Mouse (Mus musculus) hindbrain, postnatal 0 days (tissue): ENCODE data around the gene Dpysl4. TPM values are rescaled to one million over a fixed set of nuclear protein-coding genes. Genes with fewer than 3 reads are reported as not detected.

Experiments used
- ATAC-seq: fragments of 200-750 bp; cut with Nextera tagmentation; 2 replicates; pipeline ENCODE4 v1.8.0; 2017; ENCODE audit warnings: mild to moderate bottlenecking, moderate TSS enrichment, moderate library complexity
- DNase-seq: peaks from one replicate; pipeline ENCODE4 v3.0.0-alpha.2; 2015; ENCODE audit warnings: low spot score
- H3K27ac ChIP-seq: fragments of 300-500 bp; sonication (generic); 2 replicates; pipeline ENCODE4 v1.5.1; 2014; ENCODE audit warnings: mild to moderate bottlenecking
- H3K27me3 ChIP-seq: fragments of 300-500 bp; sonication (generic); 2 replicates; pipeline ENCODE4 v1.6.1; 2014; ENCODE audit warnings: low read length, mixed read lengths; ENCODE audit not compliant: insufficient read depth
- H3K36me3 ChIP-seq: fragments of 300-500 bp; sonication (generic); 2 replicates; pipeline ENCODE4 v1.6.1; 2014; ENCODE audit warnings: low read length, mixed read lengths; ENCODE audit not compliant: insufficient read depth
- H3K4me1 ChIP-seq: fragments of 300-500 bp; sonication (generic); 2 replicates; pipeline ENCODE4 v1.6.1; 2014; ENCODE audit warnings: antibody characterized with exemption, low read length, mixed read lengths; ENCODE audit not compliant: insufficient read depth
- H3K4me2 ChIP-seq: fragments of 300-500 bp; sonication (generic); 2 replicates; pipeline ENCODE4 v1.6.1; 2014; ENCODE audit warnings: low read depth, mild to moderate bottlenecking, low read length, moderate library complexity, mixed read lengths
- H3K4me3 ChIP-seq: fragments of 300-500 bp; sonication (generic); 2 replicates; pipeline ENCODE4 v1.5.1; 2014; ENCODE audit warnings: low read length
- H3K9ac ChIP-seq: fragments of 300-500 bp; sonication (generic); replicated peaks from 2 replicates; pipeline ENCODE4 v1.6.1; 2014; ENCODE audit warnings: mild to moderate bottlenecking, low read length, moderate library complexity, mixed read lengths
- H3K9me3 ChIP-seq: fragments of 300-500 bp; sonication (generic); 2 replicates; pipeline ENCODE4 v1.6.1; 2016; ENCODE audit warnings: low read length, mixed read lengths
- CTCF ChIP-seq: IDR thresholded peaks from 2 replicates; pipeline ENCODE4 v1.5.1; 2016; ENCODE audit warnings: antibody characterized with exemption, control low read depth, low read depth
- WGBS: fragments of 180-500 bp; shearing (Covaris S2); extraction: QIAGEN DNeasy Blood & Tissue Kit; methylation state at CpG from one replicate; pipeline ENCODE4 v1.1.7; 2014; 5-methylcytosine and 5-hydroxymethylcytosine counted together
- polyA plus RNA-seq: library from polyadenylated mRNA; unstranded; fragments of >200 nt; fragmentation: Nextera tagmentation; extraction: Ambion mirVana; gene quantifications from 2 replicates; pipeline ENCODE4 v1.2.1, GENCODE M21; 2015
- total RNA-seq: library from RNA; depleted of rRNA; stranded (reverse); fragments of >200 nt; gene quantifications from 2 replicates; pipeline ENCODE4 v1.2.3, GENCODE M21; 2014

Dpysl4 gene
- total and polyA plus RNA-seq, 2 experiments from 2014 or later = 157 to 187 TPM

DNA sequence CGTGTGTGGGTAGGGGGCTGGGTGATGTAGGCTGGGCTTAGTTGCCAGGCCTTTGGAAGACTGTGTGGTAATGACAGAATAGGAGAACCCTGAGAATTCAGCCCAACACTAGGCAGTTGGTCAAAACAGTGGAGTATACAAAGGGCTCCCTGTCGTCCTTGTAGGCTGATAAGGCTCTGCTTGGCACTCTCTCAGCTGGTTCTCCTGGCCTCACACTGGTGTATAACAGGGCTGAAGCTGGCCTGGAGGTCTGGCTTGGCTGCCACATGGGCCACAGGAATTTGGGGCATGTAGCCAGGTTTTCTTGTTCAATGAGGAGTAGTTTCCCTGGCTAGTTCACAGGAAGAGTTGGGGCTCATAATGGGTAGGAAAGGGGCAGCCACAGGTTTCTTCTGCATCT is 2.0 kb downstream of the Dpysl4 start:
- 0 out of 2 replicates have a peak overlapping the region, but pooled peaks have one; percentile 84 for H3K27ac ChIP-seq

DNA sequence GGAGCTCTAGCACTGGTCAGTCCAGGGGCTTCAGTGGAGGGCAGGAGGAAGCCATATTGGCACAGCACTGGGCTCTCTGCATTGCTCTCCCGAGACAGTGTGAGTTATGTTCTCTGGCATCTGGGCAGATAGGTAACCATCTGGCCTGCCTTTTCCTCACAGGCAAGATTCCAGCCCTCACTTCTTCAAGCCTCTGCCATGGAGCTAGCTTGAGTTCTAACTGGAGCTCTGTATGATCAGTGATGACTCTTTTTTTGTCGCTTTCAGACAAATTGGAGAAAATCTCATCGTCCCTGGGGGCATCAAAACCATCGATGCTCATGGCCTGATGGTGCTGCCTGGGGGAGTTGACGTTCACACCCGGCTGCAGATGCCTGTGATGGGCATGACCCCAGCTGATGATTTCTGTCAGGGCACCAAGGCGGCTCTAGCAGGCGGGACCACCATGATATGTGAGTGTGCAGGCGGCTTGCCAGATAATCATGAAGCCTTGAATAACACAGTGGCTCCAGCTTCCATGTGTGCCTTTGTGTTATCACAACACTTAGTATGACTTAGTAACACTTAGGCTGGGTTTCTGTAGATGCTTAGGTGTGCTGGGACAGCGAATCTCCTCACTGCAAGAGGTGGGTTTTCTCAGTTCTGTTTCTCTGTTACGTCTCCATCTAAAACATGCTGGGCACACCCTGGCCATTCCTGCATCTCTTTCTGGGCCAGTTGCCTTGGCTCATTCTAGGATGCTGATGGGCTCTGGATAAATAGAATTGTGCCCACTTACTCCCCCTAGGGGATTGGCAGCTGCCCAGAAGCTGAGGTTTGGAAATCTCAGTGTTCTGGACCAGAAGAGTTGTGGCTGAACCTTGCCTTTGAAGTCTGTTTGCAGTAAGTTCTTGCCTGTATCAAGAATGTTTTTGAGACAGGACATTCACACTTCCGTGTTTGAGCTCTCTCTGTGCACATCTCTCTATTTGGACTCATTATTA is 4.4 kb downstream of the Dpysl4 start:
- Histone ChIP-seq H3K4me3 (no peak overlapping the region), H3K9me3 (no peaks in the 10 kb centered on the region), H3K27me3 (no peaks in the 10 kb centered on the region), H3K4me2 (no peak overlapping the region), H3K36me3 (peaks cover 13% of the 10 kb centered on the region; the same call in 1 of the 2 replicates), H3K4me1 (peaks cover 18% of the 10 kb centered on the region), H3K9ac (no peak overlapping the region), H3K27ac (no peak overlapping the region)
- ATAC-seq (no peak), DNase-seq (peak; percentile 67)
- TF ChIP-seq CTCF = peak; percentile 33; the same call in 1 of the 2 replicates
- WGBS = 54% methylated on average over 12 of the region's 12 CpGs

More for the DNA sequence above, 2.0 kb downstream of the Dpysl4 start:
- H3K4me1 ChIP-seq = peaks cover 18% of the 10 kb centered on the region
- 35% methylated on average over 2 of the region's 2 CpGs for WGBS
- no peak overlapping the region for H3K9ac ChIP-seq
- H3K36me3 ChIP-seq = peaks cover 6% of the 10 kb centered on the region; the same call in 1 of the 2 replicates
- H3K4me2 ChIP-seq = peak overlapping the region; percentile 86
- DNase-seq (peak; percentile 67), ATAC-seq (no peak)
- no peaks in the 10 kb centered on the region for H3K27me3 ChIP-seq
- H3K4me3 ChIP-seq = peak overlapping the region; percentile 84; the same call in 1 of the 2 replicates
- TF ChIP-seq CTCF = no peak
- no peaks in the 10 kb centered on the region for H3K9me3 ChIP-seq

GRCm38 (mm10) chr7:139091681-139092080 is 5.9 kb downstream of the Dpysl4 start:
- 76% methylated on average over 9 of the region's 9 CpGs for WGBS

DNA sequence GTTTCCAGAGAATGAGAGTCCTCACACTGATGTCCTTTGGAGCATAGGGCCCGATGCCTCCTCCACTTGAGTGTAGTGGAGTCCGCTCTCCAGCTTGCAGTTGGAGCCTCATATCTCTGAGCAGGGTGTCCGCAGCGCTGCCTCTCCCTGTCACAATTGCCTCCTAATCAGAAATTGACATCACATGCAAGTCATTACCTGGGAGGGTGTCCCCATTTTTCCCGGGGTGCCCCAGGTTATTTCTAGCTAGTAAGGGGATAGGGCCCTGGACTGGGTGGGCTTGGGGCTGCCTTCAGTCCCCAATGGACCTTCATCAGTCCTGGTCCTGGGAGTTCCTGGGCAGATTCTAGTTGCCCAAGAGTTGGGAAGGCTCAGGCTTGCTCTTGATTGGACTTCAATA is 6.9 kb downstream of the Dpysl4 start:
- H3K9ac ChIP-seq = no peak overlapping the region
- H3K9me3 ChIP-seq = no peaks in the 10 kb centered on the region
- H3K36me3 ChIP-seq = peaks cover 13% of the 10 kb centered on the region; the same call in 1 of the 2 replicates
- H3K4me2 ChIP-seq = no peak overlapping the region
- DNase-seq = no peak
- over 99% methylated on average over 5 of the region's 5 CpGs for WGBS
- no peak for TF ChIP-seq CTCF
- H3K4me3 ChIP-seq = no peak overlapping the region
- no peak for ATAC-seq
- H3K4me1 ChIP-seq = peaks cover 7% of the 10 kb centered on the region
- H3K27ac ChIP-seq = no peak overlapping the region
- no peaks in the 10 kb centered on the region for H3K27me3 ChIP-seq

More at GRCm38 (mm10) chr7:139091681-139092080, 5.9 kb downstream of the Dpysl4 start:
- Histone ChIP-seq H3K36me3 (peaks cover 13% of the 10 kb centered on the region; the same call in 1 of the 2 replicates), H3K27me3 (no peaks in the 10 kb centered on the region), H3K9ac (no peak overlapping the region), H3K4me3 (no peak overlapping the region), H3K27ac (no peak overlapping the region), H3K4me1 (peaks cover 17% of the 10 kb centered on the region), H3K9me3 (no peaks in the 10 kb centered on the region), H3K4me2 (no peak overlapping the region)
- DNase-seq (no peak), ATAC-seq (no peak)
- no peak for TF ChIP-seq CTCF

DNA sequence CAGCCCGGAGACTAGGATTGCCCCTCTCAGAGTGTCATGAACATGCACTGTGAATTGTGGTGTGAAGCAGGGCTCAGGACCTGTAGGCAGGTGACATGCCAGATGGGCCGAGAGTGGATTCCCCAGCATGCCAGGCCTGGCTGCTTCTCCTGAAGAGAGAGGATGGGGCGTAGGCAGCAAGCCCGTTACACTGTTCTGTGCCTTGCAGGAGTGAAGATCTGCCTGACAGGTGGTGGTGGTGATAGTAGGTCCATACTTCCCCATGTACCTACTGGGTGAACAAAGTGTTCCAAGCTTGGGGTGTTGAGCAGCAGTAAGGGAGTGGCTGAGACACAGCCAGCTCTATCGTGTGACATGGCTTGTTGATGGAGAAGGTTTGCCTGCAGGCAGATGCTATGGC is 7.3 kb downstream of the Dpysl4 start:
- Histone ChIP-seq H3K4me3 (no peak overlapping the region), H3K4me2 (no peak overlapping the region), H3K9ac (no peak overlapping the region), H3K27ac (no peak overlapping the region), H3K4me1 (peaks cover 2% of the 10 kb centered on the region; the same call in 1 of the 2 replicates), H3K9me3 (no peaks in the 10 kb centered on the region), H3K27me3 (no peaks in the 10 kb centered on the region), H3K36me3 (peaks cover 16% of the 10 kb centered on the region; the same call in 1 of the 2 replicates)
- DNase-seq (no peak), ATAC-seq (no peak)
- no peak for TF ChIP-seq CTCF
- 72% methylated on average over 5 of the region's 5 CpGs for WGBS

- 86% methylated on average over 7 of the region's 7 CpGs for WGBS
- Histone ChIP-seq H3K9ac (no peak overlapping the region), H3K36me3 (peaks cover 22% of the 10 kb centered on the region; the same call in 1 of the 2 replicates), H3K27me3 (no peaks in the 10 kb centered on the region), H3K27ac (no peak overlapping the region), H3K4me3 (no peak overlapping the region), H3K9me3 (no peaks in the 10 kb centered on the region), H3K4me2 (no peak overlapping the region), H3K4me1 (no peaks in the 10 kb centered on the region)
- no peak for TF ChIP-seq CTCF
- no peak for ATAC-seq
- DNase-seq = no peak
These were observed 8.0 kb downstream of the Dpysl4 start for GRCm38 (mm10) chr7:139093781-139094180.

DNA sequence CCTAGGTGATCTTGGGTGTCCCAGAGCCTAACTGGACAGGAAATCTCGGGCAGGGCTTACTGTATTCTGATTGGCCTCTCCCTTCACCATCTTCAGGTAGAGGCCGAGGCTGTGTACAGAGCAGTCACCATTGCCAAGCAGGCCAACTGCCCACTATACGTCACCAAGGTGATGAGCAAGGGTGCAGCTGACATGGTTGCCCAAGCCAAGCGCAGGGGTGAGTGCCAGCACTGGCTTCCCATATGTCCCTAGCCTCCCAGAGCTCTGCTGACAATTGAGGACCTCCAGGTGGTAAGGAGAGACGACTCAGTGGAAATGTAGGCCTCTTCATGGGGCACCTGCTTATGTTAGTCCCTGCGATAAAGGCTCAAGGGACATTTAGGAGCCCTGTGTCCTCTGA is 9.0 kb downstream of the Dpysl4 start:
- no peak for ATAC-seq
- 60% methylated on average over 6 of the region's 6 CpGs for WGBS
- peaks cover 24% of the 10 kb centered on the region; the same call in 1 of the 2 replicates for H3K36me3 ChIP-seq

More for the DNA sequence above, 9.0 kb downstream of the Dpysl4 start:
- TF ChIP-seq CTCF = no peak
- Histone ChIP-seq H3K27me3 (no peaks in the 10 kb centered on the region), H3K4me1 (no peaks in the 10 kb centered on the region), H3K9me3 (no peaks in the 10 kb centered on the region), H3K27ac (no peak overlapping the region), H3K9ac (no peak overlapping the region), H3K4me3 (no peak overlapping the region), H3K4me2 (no peak overlapping the region)
- peak; percentile 12 for DNase-seq
